Mouse (Mus musculus): ENCODE measurements around the gene Bcar3. TPM values are rescaled to one million over a fixed set of nuclear protein-coding genes. Genes with fewer than 3 reads are reported as not detected.

Gene Bcar3
- total and polyA plus RNA-seq, 3 experiments, result not detected

- DNase-seq (ENCODE audit: low read depth, low spot score), result no peak
- H3K36me3 ChIP-seq (ENCODE audit: control insufficient read depth in 1 of 2, insufficient read depth in 2 of 2, low read length in 2 of 2), result no peaks in the 10 kb centered on the region
These were observed 144.3 kb downstream of the Bcar3 start for GRCm38 (mm10) chr3:122438143-122438825.

DNA sequence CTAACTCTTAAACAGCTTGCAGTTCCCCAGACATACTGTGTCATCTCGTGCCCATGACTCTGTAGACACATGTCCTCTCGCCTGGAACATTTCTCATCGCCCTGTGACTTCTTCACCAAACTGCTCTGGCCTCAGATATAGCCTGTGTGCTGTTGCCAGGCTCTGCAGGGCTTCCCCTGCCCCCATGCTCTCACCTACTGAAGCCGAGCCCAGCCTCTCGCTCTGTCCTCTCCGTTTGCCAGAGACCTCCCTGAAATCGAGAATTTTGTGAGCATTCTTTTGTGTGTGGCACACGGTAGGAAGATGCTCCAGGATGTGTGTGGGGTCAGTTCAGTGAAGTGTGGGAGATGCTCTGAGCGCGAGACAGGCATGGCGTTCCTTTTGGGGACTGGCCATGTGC, 151.8 kb downstream of the Bcar3 start:
- H3K4me3 ChIP-seq (ENCODE audit: control insufficient read depth in 1 of 2, insufficient read depth in 1 of 2, low read depth in 2 of 2, low read length in 2 of 2), result no peak overlapping the region
- no peaks in the 10 kb centered on the region for H3K4me1 ChIP-seq (ENCODE audit: control insufficient read depth in 1 of 2, insufficient read depth in 2 of 2, low read length in 2 of 2)
- H3K27ac ChIP-seq (ENCODE audit: control insufficient read depth, low read depth, low read length), result no peak overlapping the region
- no peaks in the 10 kb centered on the region for H3K79me2 ChIP-seq (ENCODE audit: control insufficient read depth, insufficient read depth, low read length, poor library complexity)
- no peak for TF ChIP-seq BHLHE40 (IDR thresholded peaks at IDR 0.05; ENCODE audit: borderline replicate concordance, low read depth, low read length)
- TF ChIP-seq MXI1 (IDR thresholded peaks at IDR 0.05; ENCODE audit: low read depth, low read length), result no peak
- no peak for TF ChIP-seq MEF2A (IDR thresholded peaks at IDR 0.05; ENCODE audit: extremely low read depth, insufficient replicate concordance, low read depth, low read length, poor library complexity, severe bottlenecking)
- TF ChIP-seq KAT2A (conservative IDR thresholded peaks at IDR 0.05; ENCODE audit: low read depth, low read length), result no peak
- no peak for TF ChIP-seq ZMIZ1 (IDR thresholded peaks at IDR 0.05; ENCODE audit: low read depth, low read length)
- TF ChIP-seq JUND (IDR thresholded peaks at IDR 0.05; ENCODE audit: low read depth, low read length), result no peak
- no peak for TF ChIP-seq ELF1 (IDR thresholded peaks at IDR 0.05; ENCODE audit: low read depth, low read length)
- TF ChIP-seq MAZ (IDR thresholded peaks at IDR 0.05; ENCODE audit: low read depth, low read length), result no peak
- TF ChIP-seq ZKSCAN1 (IDR thresholded peaks at IDR 0.05; ENCODE audit: low read depth, low read length), result no peak
- no peak for TF ChIP-seq TCF12 (IDR thresholded peaks at IDR 0.05; ENCODE audit: low read depth, low read length)
- no peak for TF ChIP-seq MYB (IDR thresholded peaks at IDR 0.05; ENCODE audit: low read depth, low read length)
- TF ChIP-seq ZC3H11A (IDR thresholded peaks at IDR 0.05; ENCODE audit: low read depth, low read length), result no peak
- no peak for TF ChIP-seq E2F4 (IDR thresholded peaks at IDR 0.05; ENCODE audit: borderline replicate concordance, low read depth, low read length)
- no peak for TF ChIP-seq MYC (IDR thresholded peaks at IDR 0.05; ENCODE audit: low read depth, low read length)
- no peak for TF ChIP-seq NELFE (IDR thresholded peaks at IDR 0.05; ENCODE audit: low read depth, low read length)
- no peak for TF ChIP-seq NRF1 (IDR thresholded peaks at IDR 0.05; ENCODE audit: insufficient read depth, low read depth, low read length, poor library complexity, severe bottlenecking)
- no peak for TF ChIP-seq MAFK (IDR thresholded peaks at IDR 0.05; ENCODE audit: borderline replicate concordance, low read depth, low read length)
- no peak for TF ChIP-seq GATA1 (IDR thresholded peaks at IDR 0.05; ENCODE audit: low read depth, low read length)
- no peak for TF ChIP-seq UBTF (IDR thresholded peaks at IDR 0.05; ENCODE audit: borderline replicate concordance, insufficient read depth, low read depth, low read length)
- no peaks in the 10 kb centered on the region for H3K9me3 ChIP-seq (replicated peaks; ENCODE audit: insufficient read depth, low read length)
- H3K9ac ChIP-seq (ENCODE audit: control insufficient read depth, low read depth, low read length, poor library complexity, severe bottlenecking), result no peak overlapping the region
- DNase-seq (ENCODE audit: low read depth, low spot score), result no peak
- no peaks in the 10 kb centered on the region for H3K27me3 ChIP-seq (ENCODE audit: control insufficient read depth in 1 of 2, insufficient read depth in 2 of 2, low read length in 2 of 2)
- no peaks in the 10 kb centered on the region for H3K36me3 ChIP-seq (ENCODE audit: control insufficient read depth in 1 of 2, insufficient read depth in 2 of 2, low read length in 2 of 2)

More at GRCm38 (mm10) chr3:122438143-122438825, 144.3 kb downstream of the Bcar3 start:
- Histone ChIP-seq H3K9me3 (replicated peaks; ENCODE audit: insufficient read depth, low read length) (no peaks in the 10 kb centered on the region), H3K4me3 (ENCODE audit: control insufficient read depth in 1 of 2, insufficient read depth in 1 of 2, low read depth in 2 of 2, low read length in 2 of 2) (no peak overlapping the region), H3K4me1 (ENCODE audit: control insufficient read depth in 1 of 2, insufficient read depth in 2 of 2, low read length in 2 of 2) (no peaks in the 10 kb centered on the region), H3K79me2 (ENCODE audit: control insufficient read depth, insufficient read depth, low read length, poor library complexity) (no peaks in the 10 kb centered on the region), H3K9ac (ENCODE audit: control insufficient read depth, low read depth, low read length, poor library complexity, severe bottlenecking) (no peak overlapping the region), H3K27ac (ENCODE audit: control insufficient read depth, low read depth, low read length) (no peak overlapping the region), H3K27me3 (ENCODE audit: control insufficient read depth in 1 of 2, insufficient read depth in 2 of 2, low read length in 2 of 2) (no peaks in the 10 kb centered on the region)
- TF ChIP-seq BHLHE40 (IDR thresholded peaks at IDR 0.05; ENCODE audit: borderline replicate concordance, low read depth, low read length) (no peak), POLR2AphosphoS2 (IDR thresholded peaks at IDR 0.05; ENCODE audit: low read length) (no peak), MXI1 (IDR thresholded peaks at IDR 0.05; ENCODE audit: low read depth, low read length) (no peak), POLR2A (IDR thresholded peaks at IDR 0.05; ENCODE audit: control insufficient read depth in 1 of 2, insufficient read depth in 1 of 2, low read depth in 1 of 2, low read length in 2 of 2, poor library complexity in 1 of 2) (no peak), MYC (IDR thresholded peaks at IDR 0.05; ENCODE audit: low read depth, low read length) (no peak), RAD21 (IDR thresholded peaks at IDR 0.05; ENCODE audit: low read depth, low read length) (no peak)

All from MEL (cell line).